Mouse (Mus musculus) cerebellum, adult 2 months (tissue): ENCODE results near the gene Gpam.

ENCODE experiments used
- CTCF ChIP-seq: fragments of 200-500 bp; IDR thresholded peaks from 2 replicates; pipeline ENCODE4 v1.5.1; 2011; ENCODE audit warnings: low read depth, mild to moderate bottlenecking, control low read depth, low read length, moderate library complexity, borderline replicate concordance; ENCODE audit not compliant: insufficient read depth
- POLR2A ChIP-seq: fragments of 200-500 bp; IDR thresholded peaks from 2 replicates; pipeline ENCODE4 v1.6.1; 2011; ENCODE audit warnings: low read length, control low read depth, borderline replicate concordance; ENCODE audit not compliant: insufficient read depth

- TF ChIP-seq CTCF (no peak), POLR2A (no peak)
These were observed 25.9 kb upstream of the Gpam start for GRCm38 (mm10) chr19:55152983-55153382.
